Mouse (Mus musculus) hematopoietic stem cell, adult 5-6 weeks (primary cell): ENCODE measurements around the gene Cited4. TPM values are rescaled to one million over a fixed set of nuclear protein-coding genes. Genes with fewer than 3 reads are reported as not detected.

Source experiments
- ATAC-seq, 2 experiments: fragments of 125-278 bp in 1 of 2; replicated peaks in 1 of 2; 2 replicates each; pipeline ENCODE4 v1.8.0; 2016 to 2017; ENCODE audit warnings: inconsistent platforms in 2 of 2, mild to moderate bottlenecking in 2 of 2, moderate number of reproducible peaks in 2 of 2, low read depth in 1 of 2, moderate TSS enrichment in 1 of 2; ENCODE audit not compliant: low FRiP score in 2 of 2, poor library complexity in 2 of 2, severe bottlenecking in 2 of 2, insufficient read depth in 1 of 2, low TSS enrichment in 1 of 2
- total RNA-seq: library from RNA; stranded (forward); fragments of 172-1452, 232-1000 nt; gene quantifications from 2 replicates; pipeline ENCODE4 v1.2.3, GENCODE M21; 2017

Cited4 gene
- total RNA-seq, result 0.56 and 2.3 TPM in 2 replicates

DNA sequence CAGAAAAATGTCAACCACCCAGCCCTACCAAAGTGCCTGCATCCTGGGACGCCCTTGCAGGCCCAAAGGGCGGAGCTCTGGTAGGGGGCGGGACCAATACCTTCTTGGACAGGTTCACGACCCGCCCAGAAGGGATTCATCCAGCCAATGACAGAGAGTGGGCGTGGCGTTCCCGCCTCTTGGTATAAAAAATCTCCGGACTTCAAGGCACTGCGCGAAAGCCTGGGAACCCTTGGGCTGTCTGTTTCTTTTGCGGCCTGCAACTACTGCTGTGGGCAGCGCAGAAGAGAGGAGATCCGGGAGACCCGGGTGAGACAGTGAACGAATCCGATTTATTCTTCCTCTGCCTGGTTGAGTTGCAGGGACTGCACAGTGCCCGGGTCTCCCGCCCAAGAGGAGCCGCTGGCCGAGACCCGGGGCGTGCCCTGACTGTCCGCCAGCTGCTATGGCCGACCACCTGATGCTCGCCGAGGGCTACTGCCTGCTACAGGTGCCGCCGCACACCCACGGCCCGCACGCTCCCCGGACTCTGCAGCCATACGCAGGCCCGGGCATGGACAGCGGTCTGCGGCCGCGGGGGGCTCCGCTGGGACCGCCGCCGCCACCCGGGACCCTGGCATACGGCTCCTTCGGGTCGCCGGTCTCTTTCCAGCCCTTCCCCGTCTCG, at the start of gene Cited4:
Gene Cited4, plus strand, starts transcription at position 215 of the 667 bp plus-strand sequence.
- peak; percentile 84 to 85 for ATAC-seq

DNA sequence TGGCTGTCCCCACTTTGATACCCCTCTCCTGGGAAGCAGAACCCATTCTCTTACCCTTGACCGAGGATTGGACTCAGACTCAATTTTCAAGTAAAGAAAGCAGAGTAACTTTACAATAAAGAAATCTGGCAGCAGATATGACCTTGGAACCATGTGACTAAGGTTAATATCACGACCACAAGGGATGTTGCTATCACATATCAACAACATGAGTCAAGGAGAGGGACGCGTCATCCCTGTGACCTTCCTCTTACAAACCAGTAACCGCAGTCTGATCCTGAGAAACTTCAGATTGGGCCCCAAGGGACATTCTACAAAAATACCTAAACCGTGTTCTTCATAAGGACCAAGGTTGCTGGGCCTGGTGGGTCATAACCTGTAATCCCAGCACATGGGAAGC, 38.6 kb upstream of the Cited4 start:
- ATAC-seq, result no peak

DNA sequence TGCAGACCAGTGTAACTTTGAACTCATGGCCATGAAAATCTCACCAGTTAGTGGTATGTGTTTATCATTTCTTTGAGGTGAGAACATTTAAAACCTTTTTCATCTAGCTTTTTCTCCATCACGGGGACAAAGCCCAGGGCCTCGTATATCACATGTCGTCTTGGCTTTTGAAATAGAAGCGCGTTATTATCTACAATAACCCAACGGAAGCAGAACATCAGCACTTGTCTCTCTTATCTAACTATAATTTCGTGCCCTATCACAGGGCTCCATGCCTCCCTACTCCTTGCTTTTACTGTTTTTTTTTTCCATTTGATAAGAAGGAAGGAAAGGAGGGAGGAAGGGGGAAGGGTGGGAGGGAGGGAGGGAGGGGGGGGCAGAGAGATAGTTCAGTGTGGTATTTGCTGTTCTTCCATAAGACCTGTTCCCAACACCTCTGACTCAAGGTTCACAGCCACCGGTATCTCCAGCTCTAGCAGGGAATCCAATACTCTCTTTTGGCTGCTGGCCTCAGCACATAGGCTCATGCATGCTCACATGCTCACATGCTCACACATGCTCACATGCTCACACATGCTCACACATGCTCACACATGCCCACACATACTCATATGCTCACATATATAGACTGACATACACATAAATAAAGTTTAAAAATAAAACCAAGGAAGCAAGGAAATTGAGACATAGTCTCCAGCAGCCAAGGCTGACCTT, 36.0 kb upstream of the Cited4 start:
- ATAC-seq, result peak in 1 of 2 experiments; percentile 21; a peak in 1 of 4 replicates

DNA sequence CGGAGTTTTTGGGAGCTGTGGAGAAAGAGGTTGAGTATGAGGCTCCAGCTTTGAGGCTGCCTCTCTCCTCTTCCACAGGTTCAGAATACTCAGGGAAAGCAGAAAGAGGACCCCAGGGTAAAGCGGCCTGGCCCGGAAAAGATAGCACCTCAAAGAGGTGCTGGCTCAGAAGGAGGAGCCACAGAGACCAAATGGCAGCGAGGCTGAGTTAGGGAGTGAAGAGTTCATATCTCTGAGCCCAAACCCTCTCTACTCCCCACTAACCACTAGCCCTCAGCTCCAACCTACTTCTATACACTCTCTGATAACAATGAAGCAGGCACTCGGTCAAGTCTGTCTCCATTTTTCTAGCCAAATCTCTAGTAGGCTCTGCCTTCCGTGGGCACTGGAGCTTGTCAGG, 34.5 kb upstream of the Cited4 start:
- ATAC-seq, result no peak; a peak in 1 of 4 replicates

DNA sequence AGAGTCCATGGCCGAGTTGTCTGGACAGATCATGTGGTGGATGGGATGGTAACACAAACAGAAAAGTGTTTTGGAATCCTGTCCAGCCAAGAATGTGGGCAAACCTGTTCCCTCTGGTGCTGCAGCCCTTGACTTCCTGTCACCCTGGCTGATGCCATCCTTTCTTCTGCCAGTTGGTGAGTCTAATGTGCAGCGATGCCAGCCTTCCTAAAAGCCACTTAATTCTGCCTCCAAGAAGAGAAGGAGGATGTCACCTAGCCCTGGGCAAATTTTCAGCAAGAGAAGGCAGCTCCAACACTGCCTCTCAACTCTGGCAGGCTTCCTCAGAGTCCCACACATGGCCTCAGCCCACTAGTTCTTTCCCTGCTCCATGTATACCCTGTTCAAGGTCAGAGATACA, 31.0 kb upstream of the Cited4 start:
- no peak for ATAC-seq

DNA sequence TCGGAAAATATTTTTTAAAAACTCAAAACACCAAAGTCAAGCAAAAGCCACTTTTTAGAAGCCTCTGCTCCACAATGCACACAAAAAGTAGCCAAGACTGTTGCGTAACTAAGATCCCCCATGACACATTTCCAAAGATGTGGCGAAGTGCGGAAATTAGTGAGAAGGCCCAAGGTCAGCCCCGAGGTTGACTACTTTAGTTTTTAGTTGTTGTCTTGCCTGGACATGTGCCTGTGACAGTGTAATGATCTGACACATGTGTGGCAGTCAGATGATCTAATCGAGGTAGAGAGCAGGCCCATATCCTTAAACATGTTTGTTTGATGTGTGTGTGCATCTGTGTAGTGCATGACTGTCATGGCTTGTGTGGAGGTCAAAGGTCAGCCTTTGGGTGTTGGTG, 24.4 kb upstream of the Cited4 start:
- no peak for ATAC-seq

DNA sequence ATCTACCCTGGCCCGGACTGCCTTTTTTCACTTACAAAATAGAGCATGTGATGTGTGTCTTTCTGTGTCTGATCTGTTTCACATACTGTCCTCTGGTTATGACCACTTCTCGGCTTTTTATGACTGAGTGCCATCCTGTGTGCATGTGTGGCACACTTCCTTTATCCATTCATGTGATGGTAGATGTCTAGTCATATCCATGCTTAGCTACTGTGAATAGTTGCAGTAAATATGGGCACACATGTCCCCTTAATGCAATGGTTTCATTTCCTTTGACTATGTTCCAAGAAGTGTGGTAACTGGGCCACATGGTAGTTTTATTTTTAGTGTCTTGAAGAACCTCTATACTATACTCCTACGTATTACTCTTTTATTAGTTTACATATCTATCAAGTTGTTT, 22.5 kb upstream of the Cited4 start:
- ATAC-seq, result 0 out of 4 replicates have a peak, but pooled peaks of 1 of the 2 experiments have one; percentile 3

DNA sequence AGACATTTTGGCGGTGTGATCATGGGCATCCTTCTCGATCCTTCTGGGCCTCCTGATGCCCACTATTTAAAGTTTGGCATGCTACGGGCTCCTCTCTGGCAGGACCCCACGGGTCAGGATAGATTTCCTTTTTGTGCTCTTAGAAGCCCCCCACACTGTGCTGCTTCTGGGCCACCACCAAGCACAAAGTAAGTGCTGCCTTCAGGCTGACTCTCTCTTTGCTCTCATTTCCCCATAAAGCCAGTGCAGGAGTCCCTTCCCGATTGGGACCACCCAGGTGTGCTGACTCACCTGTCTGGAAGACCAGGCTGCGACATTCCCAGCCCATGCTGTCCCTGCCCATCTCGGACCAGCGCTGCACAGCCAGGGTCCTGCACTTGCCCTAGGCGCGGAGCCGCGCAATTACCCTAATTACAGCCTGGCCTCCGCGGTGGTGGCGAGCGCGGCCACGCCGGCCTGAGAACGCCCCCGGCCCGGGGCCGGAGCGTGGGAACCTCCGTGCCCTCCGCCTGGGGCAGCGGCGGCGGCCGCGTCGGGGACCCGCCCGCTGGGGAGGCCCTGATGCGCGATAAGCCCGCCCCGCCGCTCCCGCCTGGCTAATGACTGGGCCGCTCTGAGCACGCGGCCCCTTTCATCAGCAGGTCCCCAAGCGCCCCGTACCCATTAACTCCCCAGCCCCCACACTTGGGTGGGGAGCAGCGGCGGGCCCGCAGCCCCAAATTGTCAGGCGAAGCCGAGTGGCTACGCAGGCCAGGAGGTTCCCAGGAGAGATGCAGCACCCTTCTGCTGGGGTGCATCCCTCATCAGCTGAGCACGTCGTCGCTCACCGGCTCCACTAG, 16.8 kb upstream of the Cited4 start:
- ATAC-seq, result peak; percentile 11 to 50; a peak in 1 of 4 replicates

DNA sequence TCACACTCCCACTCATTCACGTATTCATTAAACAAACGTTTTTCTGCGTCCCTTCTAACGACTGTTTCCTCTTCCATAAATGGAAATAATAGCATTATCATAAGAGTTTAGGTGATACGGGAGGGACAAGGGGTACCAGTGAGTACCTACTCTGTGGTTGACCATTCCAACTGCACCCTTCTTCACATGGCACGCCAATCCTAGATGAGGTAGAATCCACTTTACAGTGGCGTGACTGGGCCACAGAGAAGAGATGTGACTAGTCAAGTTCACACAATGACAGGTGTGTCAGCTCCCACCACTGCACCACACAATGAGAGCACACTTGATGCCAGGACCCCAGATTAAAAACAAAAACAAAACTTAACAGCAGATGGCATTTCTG, 16.2 kb upstream of the Cited4 start:
- ATAC-seq, result 0 out of 4 replicates have a peak, but pooled peaks of 1 of the 2 experiments have one; percentile 23

DNA sequence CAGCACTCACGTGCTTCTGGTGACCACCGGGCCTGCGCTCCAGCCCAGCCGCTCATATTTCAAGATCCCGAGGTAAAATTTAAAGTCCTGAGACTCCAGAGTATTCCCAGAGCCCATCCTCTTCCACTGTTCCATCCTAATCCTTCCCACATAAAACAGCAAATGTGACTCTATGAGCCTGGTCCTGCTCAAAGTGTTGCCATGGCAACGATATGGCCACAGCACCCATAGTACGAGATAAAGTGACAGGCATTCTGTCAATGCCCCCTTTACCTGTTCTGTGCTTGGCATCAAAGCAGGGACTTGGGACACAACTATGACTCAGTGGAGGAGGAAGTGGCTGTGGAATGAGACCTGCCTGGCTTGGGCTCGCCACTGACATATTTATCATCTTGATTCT, 10.5 kb upstream of the Cited4 start:
- ATAC-seq, result no peak

DNA sequence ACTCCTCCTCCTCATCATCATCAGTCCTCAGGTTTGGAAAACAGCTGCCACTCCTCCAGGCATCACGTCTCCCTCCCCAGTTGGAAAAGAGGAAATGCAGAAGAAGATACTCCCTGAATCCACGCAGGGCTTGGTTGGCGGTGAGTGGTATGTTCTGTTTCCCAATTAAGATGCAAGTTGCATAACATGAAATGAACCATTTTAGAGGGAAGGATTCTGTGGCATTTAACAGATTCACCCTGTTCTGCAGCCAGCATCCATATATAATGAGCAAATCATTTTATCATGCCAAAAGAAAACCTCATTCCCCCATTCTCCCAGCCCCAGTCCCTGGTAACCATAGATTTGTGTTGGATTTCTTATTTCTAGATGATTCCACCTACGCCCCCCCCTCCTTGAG, 5.9 kb upstream of the Cited4 start:
- ATAC-seq, result no peak; a peak in 1 of 4 replicates

DNA sequence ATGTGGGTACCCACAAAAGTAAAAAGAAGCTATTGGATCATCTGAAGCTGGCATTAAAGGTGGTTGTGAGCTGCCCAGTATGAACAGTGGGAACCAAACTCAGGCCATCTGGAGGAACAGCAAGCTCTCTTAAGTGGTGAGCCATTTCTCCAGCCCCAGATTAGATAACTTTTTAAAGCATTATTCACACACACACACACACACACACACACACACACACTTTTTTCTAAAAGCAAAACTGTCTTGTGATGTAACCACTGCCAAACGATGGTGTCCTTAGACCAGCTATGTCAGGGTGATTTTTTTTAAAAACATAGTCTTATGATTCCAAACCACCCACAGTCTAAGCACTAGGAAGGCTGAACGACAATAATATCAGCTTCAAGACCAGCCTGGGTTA, 1.8 kb upstream of the Cited4 start:
- no peak for ATAC-seq

DNA sequence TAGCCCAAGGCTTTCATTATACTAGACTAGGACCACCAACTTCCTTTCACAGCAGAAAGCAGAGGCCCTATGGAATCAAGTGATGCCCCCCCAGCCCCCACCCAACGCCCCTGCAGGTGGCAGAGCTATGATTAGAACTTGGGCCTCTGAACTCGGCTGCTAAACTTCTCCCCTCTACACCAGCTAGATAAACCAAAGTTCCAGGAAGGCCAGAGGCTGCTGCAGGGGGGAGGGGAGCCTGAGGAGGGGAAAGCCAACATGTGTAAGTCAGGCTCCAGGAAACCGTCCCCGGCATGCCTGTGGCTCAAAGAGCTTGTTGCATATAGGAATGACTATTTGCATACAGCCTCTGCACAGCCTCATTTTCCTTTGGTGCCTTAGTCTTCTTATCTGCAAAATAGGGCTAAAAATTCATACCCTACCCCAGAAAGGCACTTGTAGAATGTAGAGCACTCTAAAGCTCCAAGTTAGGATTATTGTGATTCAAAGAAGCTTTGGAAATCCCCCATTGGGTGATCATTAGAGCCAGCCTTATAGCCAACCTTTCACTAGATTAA, 1.1 kb upstream of the Cited4 start:
- no peak for ATAC-seq

DNA sequence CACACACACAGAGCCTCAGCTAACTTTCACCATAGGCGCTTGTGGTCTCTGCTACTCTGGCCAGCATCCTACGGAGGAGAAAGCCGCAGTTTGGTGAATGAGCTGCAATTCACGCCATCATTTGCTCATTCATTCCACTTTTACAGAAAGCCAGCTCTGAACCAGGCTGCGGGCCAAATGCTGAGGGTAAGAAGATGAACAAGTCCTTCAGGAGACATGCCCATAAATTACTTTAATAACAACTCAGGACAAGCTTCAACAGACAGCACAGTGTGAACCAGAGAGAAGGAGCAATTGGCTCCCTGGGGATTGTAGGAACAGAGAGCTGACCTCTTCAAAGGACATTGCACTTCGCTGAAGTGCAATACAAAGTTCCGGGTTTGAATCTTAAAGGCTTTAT, 590 bp upstream of the Cited4 start:
- ATAC-seq, result no peak

DNA sequence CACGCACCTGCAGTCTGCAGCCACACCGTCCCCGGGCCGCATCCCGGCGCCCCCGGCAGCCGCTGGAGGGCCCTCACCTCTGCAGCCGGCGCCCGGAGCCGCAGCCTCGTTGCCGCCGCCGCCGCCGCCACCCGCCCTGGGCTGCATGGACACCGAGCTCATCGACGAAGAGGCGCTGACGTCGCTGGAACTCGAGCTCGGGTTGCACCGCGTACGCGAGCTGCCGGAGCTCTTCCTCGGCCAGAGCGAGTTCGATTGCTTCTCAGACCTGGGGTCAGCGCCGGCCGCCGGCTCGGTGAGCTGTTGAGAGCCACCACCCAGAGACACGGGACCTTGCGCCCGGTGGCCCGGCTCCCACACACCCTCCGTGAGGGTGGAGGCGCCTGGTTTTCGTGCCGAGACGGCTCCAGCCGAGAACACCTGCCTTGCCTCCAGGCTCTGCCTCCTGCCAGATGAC, 701 bp downstream of the Cited4 start:
- ATAC-seq, result peak in 1 of 2 experiments; percentile 38; a peak in 1 of 4 replicates

DNA sequence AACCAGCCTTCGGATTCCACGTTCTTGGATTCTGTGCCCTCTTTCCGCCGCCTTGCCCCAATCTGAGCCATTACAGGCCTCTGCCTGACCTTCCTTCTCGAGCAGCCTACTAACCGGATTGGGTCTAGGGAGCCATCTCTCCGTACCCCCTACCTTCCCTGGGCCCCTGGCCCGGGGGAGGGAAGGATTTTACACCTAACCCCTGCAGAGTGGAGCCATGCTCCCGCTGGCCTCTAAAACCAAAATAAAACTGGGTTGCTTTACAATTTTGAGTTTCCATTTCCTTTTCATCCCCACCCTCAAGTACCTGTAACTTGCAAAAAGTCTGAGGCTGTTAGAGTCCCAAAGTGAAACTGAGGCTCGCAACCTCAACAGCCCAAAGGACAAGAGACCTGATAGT, 1.2 kb downstream of the Cited4 start:
- ATAC-seq, result no peak

DNA sequence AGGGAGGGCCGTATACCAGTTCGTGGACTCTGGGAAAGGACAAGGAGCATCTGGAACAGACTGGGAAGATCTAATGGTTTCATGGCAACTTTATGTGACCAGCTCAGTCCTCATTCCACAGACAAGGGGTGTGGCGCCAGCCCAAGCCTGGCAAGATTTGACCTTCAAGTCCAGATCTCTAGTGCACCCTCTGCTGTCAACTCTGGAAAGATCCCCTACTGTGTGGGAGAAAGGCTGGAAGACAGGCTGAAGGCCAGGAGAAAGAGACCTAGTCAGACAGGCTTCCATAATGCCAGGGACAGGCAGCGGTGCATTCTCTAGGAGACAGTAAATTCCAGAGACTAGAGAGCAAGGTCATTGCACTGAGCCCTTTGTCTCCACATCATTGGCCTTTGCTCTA, 2.2 kb downstream of the Cited4 start:
- ATAC-seq, result no peak

DNA sequence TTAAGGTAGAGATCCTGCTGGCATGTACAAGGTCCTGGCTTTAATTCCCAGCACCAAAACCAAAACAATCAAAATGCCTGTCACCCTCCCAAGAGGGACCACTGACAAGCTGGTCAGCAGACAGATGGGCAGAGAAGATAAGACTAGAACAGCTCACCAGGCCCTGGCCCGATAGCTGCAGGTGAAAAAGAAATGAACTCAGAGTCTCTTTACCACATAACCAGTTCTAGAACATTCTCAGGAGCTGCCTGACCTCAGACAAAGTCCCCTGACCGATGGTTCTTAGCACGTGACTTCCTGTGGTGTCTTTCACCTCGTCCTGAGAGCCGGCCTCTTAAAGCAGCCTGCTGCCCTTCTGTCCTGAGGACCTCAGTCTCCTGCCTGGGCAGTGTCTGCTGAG, 3.2 kb downstream of the Cited4 start:
- no peak for ATAC-seq
